Mouse (Mus musculus) cerebellum, postnatal 10 days (tissue): ENCODE data around the gene Stk4.
A peak's percentile ranks its signal among the peaks of the same experiment; 100 is the strongest.

Experiments
- DNase-seq, 2 experiments: peaks; one replicate each; pipeline ENCODE4 v3.0.0; 2021; ENCODE audit warnings: mixed read lengths in 2 of 2

The Stk4 gene

DNA sequence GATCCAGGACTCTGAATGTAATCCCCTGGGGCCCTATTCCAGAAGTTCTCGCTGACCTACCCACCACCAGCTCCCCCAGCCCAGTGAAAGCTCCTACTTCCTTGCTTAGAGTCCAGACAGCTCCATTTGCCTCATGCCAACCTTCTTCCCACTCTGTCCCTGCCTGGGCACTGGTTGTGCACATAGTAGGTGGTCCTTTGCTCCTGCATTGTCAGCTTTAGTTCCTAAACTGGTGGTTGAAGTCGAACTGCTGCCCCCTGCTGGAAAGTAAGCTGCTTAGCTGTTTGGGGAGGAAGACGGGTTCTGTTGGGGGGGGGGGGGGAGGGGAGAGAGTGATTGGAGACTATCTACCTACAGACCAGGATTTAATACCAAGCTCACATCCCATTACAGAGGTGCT is 110.0 kb downstream of the Stk4 start:
- peak; percentile 38 to 53 for DNase-seq

GRCm38 (mm10) chr2:164180770-164181169 is 110.6 kb downstream of the Stk4 start:
- no peak for DNase-seq

GRCm38 (mm10) chr2:164182692-164183255 is 112.7 kb downstream of the Stk4 start, which contains the start of gene Wfdc5:
Gene Wfdc5 (minus strand): TSS chr2:164182742.
- no peak for DNase-seq

DNA sequence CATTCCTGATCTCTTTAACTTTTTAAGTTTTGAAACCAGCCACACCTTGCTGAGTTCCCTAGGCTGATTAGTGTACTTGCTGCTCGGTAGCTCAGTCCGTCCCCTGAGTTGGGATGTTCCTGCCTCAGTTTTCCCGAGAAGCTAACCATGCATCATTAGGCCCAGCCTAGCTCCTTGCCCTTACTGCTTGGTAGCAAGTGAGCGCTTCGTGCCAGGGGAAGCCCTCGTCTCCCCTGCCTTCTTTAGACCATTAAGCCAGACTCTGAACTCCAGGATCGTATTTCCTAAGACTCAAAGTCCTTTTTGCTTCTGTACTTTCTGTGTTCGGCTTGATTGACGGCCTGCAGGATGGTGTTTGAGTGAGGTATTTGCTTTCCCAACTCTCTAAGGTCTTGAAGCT is 113.2 kb downstream of the Stk4 start:
- no peak for DNase-seq

- DNase-seq = no peak
These were observed 114.1 kb downstream of the Stk4 start for GRCm38 (mm10) chr2:164184145-164184719.

- peak; percentile 24 to 26 for DNase-seq
These were observed 118.6 kb downstream of the Stk4 start for GRCm38 (mm10) chr2:164188722-164189121.

DNA sequence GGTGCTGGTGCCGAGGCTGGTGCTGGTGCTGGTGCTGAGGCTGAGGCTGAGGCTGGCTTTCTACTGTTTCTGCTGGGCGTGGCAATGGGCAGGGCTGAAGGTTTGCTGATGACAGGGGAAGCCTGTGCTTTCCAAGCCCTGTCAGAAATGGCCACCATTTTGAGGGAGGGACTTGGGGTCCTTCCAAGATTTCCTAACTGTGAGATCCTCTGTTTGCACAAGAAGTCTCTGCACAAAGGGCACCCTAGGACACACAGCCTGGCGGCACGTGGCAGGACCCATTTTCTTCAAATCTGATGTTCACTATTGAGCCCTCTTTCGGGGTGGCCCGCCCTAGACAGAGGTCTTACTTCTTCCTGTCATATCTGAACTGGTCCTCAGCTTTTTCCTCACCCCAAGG is 120.5 kb downstream of the Stk4 start, which contains the start of gene Wfdc12:
Wfdc12 (minus strand) TSS at position 33 of the 400 bp plus-strand sequence.
- no peak for DNase-seq

GRCm38 (mm10) chr2:164192279-164192678 is 122.2 kb downstream of the Stk4 start:
- DNase-seq = no peak

- DNase-seq = no peak
These were observed 125.0 kb downstream of the Stk4 start for GRCm38 (mm10) chr2:164194959-164195630.

- DNase-seq = no peak
These were observed 126.0 kb downstream of the Stk4 start for GRCm38 (mm10) chr2:164195971-164196699.

DNA sequence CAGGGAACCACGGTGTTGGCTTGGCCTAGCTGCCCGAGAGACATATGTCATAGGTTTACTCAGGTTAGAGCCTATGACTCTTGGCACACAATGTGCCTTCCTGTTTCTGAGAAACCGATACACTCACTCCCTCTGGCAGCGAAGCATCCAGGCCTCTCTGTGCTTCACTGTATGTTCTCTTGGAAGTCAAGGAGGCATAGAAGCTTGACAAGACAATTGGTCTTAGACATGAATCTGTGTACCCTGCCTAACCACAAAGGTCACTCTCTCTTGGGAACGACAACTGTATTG is 126.5 kb downstream of the Stk4 start:
- DNase-seq = no peak

- DNase-seq = no peak
These were observed 129.7 kb downstream of the Stk4 start, which contains the start of gene Wfdc15a for GRCm38 (mm10) chr2:164199626-164200327. Gene Wfdc15a (minus strand): TSS chr2:164200130.
